9 mouse cellular contexts compared by ENCODE assay signal in the genomic region with DNA sequence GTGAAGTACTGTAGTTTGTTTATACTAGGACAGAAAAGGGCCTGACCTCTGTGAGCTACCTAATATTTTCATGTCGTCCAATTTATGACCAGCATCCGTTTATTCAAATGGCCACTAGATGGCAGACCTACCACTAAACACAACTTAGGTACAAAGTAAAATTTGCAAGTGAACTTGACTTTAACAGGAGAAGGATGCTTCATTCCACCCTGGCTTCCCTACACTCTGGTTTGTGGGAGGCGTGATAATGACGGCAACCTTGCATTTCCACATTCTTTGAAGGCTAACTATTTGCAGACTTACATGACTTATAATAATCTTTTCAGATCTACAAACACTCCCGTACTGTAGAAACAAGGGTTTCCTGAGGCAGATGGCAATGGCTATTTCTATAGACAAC.
DNase-seq lines count a peak whose midpoint lies in the region; ATAC-seq lines count a peak whose summit lies in the region.
"Had no signal": no experiment of that assay in that cellular context is flagged by ENCODE, and none has a peak within 500 bp of the region (broad histone marks: within the 10 kb centered on the region; RNA-seq: fewer than 3 reads in every experiment).

No protein-coding gene starts in this region.

- WGBS in forebrain, embryonic 14.5 days, result 41% methylated on average over 5 of the region's 5 CpGs
- WGBS in forebrain, embryonic 10.5 days, result 51% methylated on average over 5 of the region's 5 CpGs
- whole genome bisulfite sequencing in midbrain, embryonic 12.5 days, result 48% methylated on average over 5 of the region's 5 CpGs
- WGBS in midbrain, embryonic 16.5 days, result 38% methylated on average over 5 of the region's 5 CpGs

- no peak for ATAC-seq in forebrain, embryonic 14.5 days
- ATAC-seq in midbrain, embryonic 12.5 days (ENCODE audit: low FRiP score, low read depth), result peak; percentile 27; the same call in 1 of the 2 replicates
- no peak for ATAC-seq in midbrain, embryonic 16.5 days

- H3K9me3 ChIP-seq in forebrain, embryonic 14.5 days (replicated peaks; ENCODE audit: control insufficient read depth, low read length), result no peaks in the 10 kb centered on the region
- H3K9me3 ChIP-seq in forebrain, embryonic 10.5 days, result no peaks in the 10 kb centered on the region; the same call in 1 of the 2 replicates
- no peaks in the 10 kb centered on the region for H3K9me3 ChIP-seq in midbrain, embryonic 12.5 days
- H3K9me3 ChIP-seq in midbrain, embryonic 16.5 days (replicated peaks; ENCODE audit: control insufficient read depth, low read length, poor library complexity, severe bottlenecking), result no peaks in the 10 kb centered on the region; the same call in 1 of the 2 replicates

- DNase-seq in forebrain, embryonic 14.5 days (ENCODE audit: low spot score), result peak; percentile 69
- no peak for DNase-seq in forebrain, embryonic 10.5 days (ENCODE audit: extremely low spot score, low spot score)
- peak; percentile 24 to 54 for DNase-seq in cerebellum, postnatal 36 days
- DNase-seq in layer of hippocampus, adult 9-11 months, result peak; percentile 8
- DNase-seq in retina, postnatal 7 days (ENCODE audit: low read depth, low spot score), result peak; percentile 19
- no peak for DNase-seq in T-cell, adult 2 months (ENCODE audit: low spot score)

- no peak overlapping the region for H3K9ac ChIP-seq in forebrain, embryonic 14.5 days (ENCODE audit: low read length)
- no peak overlapping the region for H3K9ac ChIP-seq in midbrain, embryonic 12.5 days (replicated peaks)
- H3K9ac ChIP-seq in midbrain, embryonic 16.5 days (ENCODE audit: low read depth, low read length), result no peak overlapping the region

- H3K4me3 ChIP-seq in forebrain, embryonic 14.5 days (ENCODE audit: low read depth, low read length), result no peak overlapping the region
- no peak overlapping the region for H3K4me3 ChIP-seq in forebrain, embryonic 10.5 days
- H3K4me3 ChIP-seq in midbrain, embryonic 12.5 days, result no peak overlapping the region
- no peak overlapping the region for H3K4me3 ChIP-seq in midbrain, embryonic 16.5 days (ENCODE audit: low read depth, low read length)

- no peak overlapping the region for H3K27ac ChIP-seq in forebrain, embryonic 14.5 days (ENCODE audit: low read depth, low read length)
- no peak overlapping the region for H3K27ac ChIP-seq in forebrain, embryonic 10.5 days
- H3K27ac ChIP-seq in midbrain, embryonic 12.5 days (replicated peaks), result no peak overlapping the region
- no peak overlapping the region for H3K27ac ChIP-seq in midbrain, embryonic 16.5 days (ENCODE audit: low read length)

- no peaks in the 10 kb centered on the region for H3K27me3 ChIP-seq in forebrain, embryonic 14.5 days (replicated peaks; ENCODE audit: control insufficient read depth, insufficient read depth, low read length)
- H3K27me3 ChIP-seq in forebrain, embryonic 10.5 days (ENCODE audit: poor library complexity, severe bottlenecking), result no peaks in the 10 kb centered on the region
- H3K27me3 ChIP-seq in midbrain, embryonic 12.5 days, result no peaks in the 10 kb centered on the region
- no peaks in the 10 kb centered on the region for H3K27me3 ChIP-seq in midbrain, embryonic 16.5 days (ENCODE audit: control insufficient read depth, insufficient read depth, low read depth, low read length)

- no peaks in the 10 kb centered on the region for H3K4me1 ChIP-seq in forebrain, embryonic 14.5 days (ENCODE audit: control insufficient read depth, insufficient read depth, low read length)
- no peaks in the 10 kb centered on the region for H3K4me1 ChIP-seq in forebrain, embryonic 10.5 days
- H3K4me1 ChIP-seq in midbrain, embryonic 12.5 days, result no peaks in the 10 kb centered on the region
- no peaks in the 10 kb centered on the region for H3K4me1 ChIP-seq in midbrain, embryonic 16.5 days (ENCODE audit: control insufficient read depth, insufficient read depth, low read length)

- H3K4me2 ChIP-seq in forebrain, embryonic 14.5 days (ENCODE audit: low read length), result no peak overlapping the region
- no peak overlapping the region for H3K4me2 ChIP-seq in midbrain, embryonic 12.5 days (replicated peaks)
- no peak overlapping the region for H3K4me2 ChIP-seq in midbrain, embryonic 16.5 days (ENCODE audit: low read length)

- no peaks in the 10 kb centered on the region for H3K36me3 ChIP-seq in forebrain, embryonic 14.5 days (ENCODE audit: control insufficient read depth, insufficient read depth, low read length)
- H3K36me3 ChIP-seq in forebrain, embryonic 10.5 days (replicated peaks), result no peaks in the 10 kb centered on the region
- H3K36me3 ChIP-seq in midbrain, embryonic 12.5 days, result no peaks in the 10 kb centered on the region
- H3K36me3 ChIP-seq in midbrain, embryonic 16.5 days (ENCODE audit: control insufficient read depth, insufficient read depth, low read length), result no peaks in the 10 kb centered on the region
- H3K36me3 ChIP-seq: G1E had no signal

Comparison
In these comparisons a context has a peak if more than half of its experiments do, and no peak if none do; other contexts are left out.
1. DNase-seq: peak in forebrain, embryonic 14.5 days (single experiment), cerebellum, postnatal 36 days (2 of 2), layer of hippocampus, adult 9-11 months (single experiment) and retina, postnatal 7 days (single experiment); none in forebrain, embryonic 10.5 days (single experiment) and T-cell, adult 2 months (single experiment).